Mouse (Mus musculus) 3T3-L1 (cell line): Measurements from ENCODE around the gene Cenpe.
A peak's percentile ranks its signal among the peaks of the same experiment; 100 is the strongest.

ENCODE experiments used
- DNase-seq: peaks from one replicate; pipeline ENCODE4 v3.0.0-alpha.2; 2015; ENCODE audit warnings: low read depth, low spot score

Cenpe gene

GRCm38 (mm10) chr3:135280669-135281415 lies 68.5 kb downstream of the Cenpe start, which contains the start of gene Bdh2:
Gene Bdh2, plus strand, starts transcription at chr3:135281221.
- DNase-seq, result peak; percentile 96

- DNase-seq, result no peak
Measured at GRCm38 (mm10) chr3:135281701-135282100, 69.4 kb downstream of the Cenpe start.

- DNase-seq, result no peak
Measured at GRCm38 (mm10) chr3:135285256-135285655, 72.9 kb downstream of the Cenpe start.

- DNase-seq, result no peak
Measured at GRCm38 (mm10) chr3:135285807-135286206, 73.5 kb downstream of the Cenpe start.

GRCm38 (mm10) chr3:135288138-135288750 lies 75.9 kb downstream of the Cenpe start:
- DNase-seq, result no peak

- peak; percentile 60 for DNase-seq
Measured at GRCm38 (mm10) chr3:135289148-135289547, 76.8 kb downstream of the Cenpe start.

- DNase-seq, result peak; percentile 87
Measured at GRCm38 (mm10) chr3:135290249-135290894, 78.0 kb downstream of the Cenpe start.

GRCm38 (mm10) chr3:135293703-135294102 lies 81.4 kb downstream of the Cenpe start:
- DNase-seq, result no peak

GRCm38 (mm10) chr3:135295559-135295958 lies 83.2 kb downstream of the Cenpe start:
- no peak for DNase-seq

GRCm38 (mm10) chr3:135298560-135298959 lies 86.2 kb downstream of the Cenpe start:
- DNase-seq, result peak; percentile 99

- DNase-seq, result peak; percentile 75
Measured at GRCm38 (mm10) chr3:135300081-135300480, 87.7 kb downstream of the Cenpe start.

GRCm38 (mm10) chr3:135304060-135304459 lies 91.7 kb downstream of the Cenpe start:
- no peak for DNase-seq

GRCm38 (mm10) chr3:135304566-135304965 lies 92.2 kb downstream of the Cenpe start:
- DNase-seq, result no peak

- no peak for DNase-seq
Measured at GRCm38 (mm10) chr3:135307411-135308259, 95.3 kb downstream of the Cenpe start, which contains the start of gene Slc9b2. Gene Slc9b2, plus strand, starts transcription at chr3:135307700.

- DNase-seq, result no peak
Measured at GRCm38 (mm10) chr3:135312916-135313491, 100.7 kb downstream of the Cenpe start.

GRCm38 (mm10) chr3:135313727-135314126 lies 101.4 kb downstream of the Cenpe start:
- DNase-seq, result no peak

GRCm38 (mm10) chr3:135314811-135315210 lies 102.5 kb downstream of the Cenpe start:
- no peak for DNase-seq

- DNase-seq, result no peak
Measured at GRCm38 (mm10) chr3:135315720-135316425, 103.5 kb downstream of the Cenpe start.

GRCm38 (mm10) chr3:135318331-135318730 lies 106.0 kb downstream of the Cenpe start:
- DNase-seq, result no peak
